Mouse (Mus musculus): ENCODE measurements at regions not wholly inside any gene's neighbourhood (a gene's known extent, or its start where the extent isn't known, plus 50 kb on each side); places are given as distances from the start of the nearest gene placed in this dataset.
"Not testable (repeated sequence)": the region's sequence is repeated elsewhere in the genome, so short reads cannot be mapped to it uniquely, and the experiment has no call there.

GRCm38 (mm10) chr3:17452984-17453383 lies 495.2 kb upstream of the Cypt12 start:
- DNase-seq (ENCODE audit: low spot score): no peak

DNA sequence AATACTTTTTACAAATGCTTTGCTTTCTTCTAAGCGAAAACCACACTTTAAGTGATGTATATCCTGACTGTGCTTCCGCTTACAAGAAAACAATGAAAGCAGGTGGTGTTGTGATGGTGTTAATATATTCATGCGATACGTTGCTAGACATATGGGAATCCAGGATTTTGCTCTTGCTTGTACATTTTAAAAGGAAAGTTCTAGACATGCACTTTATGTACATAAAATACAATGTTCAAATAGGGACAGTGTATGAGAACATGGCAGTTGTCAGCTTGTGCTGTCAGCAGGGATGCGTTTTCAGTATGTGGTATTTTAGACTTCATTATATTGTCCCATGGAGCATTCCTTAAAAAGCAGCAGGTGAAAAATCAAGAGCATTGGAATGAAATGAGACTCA lies 487.7 kb upstream of the Cypt12 start:
- no peak for DNase-seq (ENCODE audit: low spot score)

GRCm38 (mm10) chr3:17461365-17461764 lies 486.8 kb upstream of the Cypt12 start:
- no peak for DNase-seq (ENCODE audit: low spot score)

- DNase-seq (ENCODE audit: low spot score): no peak
Observed at GRCm38 (mm10) chr3:17473812-17474211, 474.4 kb upstream of the Cypt12 start.

DNA sequence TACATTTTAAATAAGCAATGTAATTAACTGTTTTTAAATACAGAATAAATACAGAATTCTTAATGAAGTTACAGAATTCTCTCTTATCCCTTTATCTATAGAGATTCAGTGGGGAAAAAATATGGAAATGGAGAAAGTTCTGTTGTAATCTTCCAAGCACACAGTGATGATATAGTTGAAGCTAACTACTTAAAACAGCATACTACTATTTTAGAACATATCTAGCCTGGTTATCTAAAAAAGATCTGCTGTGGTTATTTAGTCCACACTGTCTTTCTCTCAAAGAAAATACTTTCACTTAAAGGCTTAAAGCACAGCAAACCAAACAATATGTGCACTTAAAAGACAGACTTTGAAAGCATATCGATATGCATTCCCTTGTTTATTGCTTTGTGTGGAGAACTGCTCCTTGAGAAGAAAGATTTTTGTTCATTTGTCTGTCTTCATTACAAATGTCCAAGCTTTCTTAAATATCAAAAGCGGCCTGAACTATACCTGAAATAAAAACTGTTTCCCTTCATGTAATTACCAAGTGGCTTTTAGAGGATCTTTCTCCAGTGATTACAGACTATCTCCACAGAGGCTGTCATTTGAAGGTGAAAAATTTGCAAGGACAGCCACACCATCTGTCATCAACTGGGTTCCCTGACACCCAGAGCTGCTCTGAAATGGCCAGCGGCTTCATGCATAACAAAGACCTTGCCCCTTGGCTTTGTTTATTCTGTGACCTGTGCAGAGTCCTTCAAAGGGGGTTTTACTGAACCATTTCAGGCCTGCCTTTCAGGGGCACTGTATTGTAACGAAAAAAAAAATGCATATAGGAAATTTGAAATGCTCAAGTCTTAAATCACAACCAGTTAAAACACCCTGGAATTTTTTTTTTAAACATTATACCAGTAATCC lies 458.7 kb upstream of the Cypt12 start:
- DNase-seq (ENCODE audit: low spot score): no peak

- DNase-seq (ENCODE audit: low spot score): no peak
Observed at GRCm38 (mm10) chr3:17490632-17491031, 457.6 kb upstream of the Cypt12 start.

DNA sequence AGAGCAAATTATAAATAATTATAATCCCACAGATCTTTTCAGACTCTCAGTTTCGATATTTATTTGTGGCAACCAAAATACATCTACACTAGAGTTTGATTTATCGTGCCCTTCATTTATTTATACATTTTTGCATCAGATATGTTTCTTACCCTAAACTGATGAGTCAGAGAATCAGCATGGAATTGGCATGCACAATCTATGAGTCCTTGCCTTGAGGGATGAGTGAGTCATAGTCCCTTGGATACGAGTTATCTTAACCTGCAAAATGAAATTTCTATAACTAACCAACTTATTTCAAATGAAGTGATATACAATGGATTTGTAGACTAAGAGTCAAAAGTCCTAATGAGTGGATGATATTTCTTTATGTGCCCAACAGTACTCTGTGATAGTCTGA lies 449.9 kb upstream of the Cypt12 start:
- no peak for DNase-seq (ENCODE audit: low spot score)

DNA sequence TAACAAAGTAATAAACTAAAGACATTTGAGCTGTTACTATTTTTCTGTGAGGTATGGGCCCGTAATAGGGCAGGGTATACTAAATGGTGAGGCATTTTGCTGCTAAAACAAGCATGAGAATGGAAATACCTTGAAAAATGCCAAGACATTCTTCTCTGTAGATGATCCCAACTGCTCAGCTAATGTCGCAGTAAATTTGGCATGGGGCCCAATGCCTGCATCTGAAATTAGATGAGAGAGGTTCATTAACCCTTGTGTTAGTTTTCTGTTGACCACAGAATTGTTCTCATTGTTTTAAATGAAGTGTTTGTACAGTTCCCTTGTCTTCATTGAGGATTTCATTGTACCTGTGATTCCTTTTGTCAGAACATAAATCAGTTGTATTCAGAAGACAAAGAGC lies 446.7 kb upstream of the Cypt12 start:
- DNase-seq (ENCODE audit: low spot score): no peak

DNA sequence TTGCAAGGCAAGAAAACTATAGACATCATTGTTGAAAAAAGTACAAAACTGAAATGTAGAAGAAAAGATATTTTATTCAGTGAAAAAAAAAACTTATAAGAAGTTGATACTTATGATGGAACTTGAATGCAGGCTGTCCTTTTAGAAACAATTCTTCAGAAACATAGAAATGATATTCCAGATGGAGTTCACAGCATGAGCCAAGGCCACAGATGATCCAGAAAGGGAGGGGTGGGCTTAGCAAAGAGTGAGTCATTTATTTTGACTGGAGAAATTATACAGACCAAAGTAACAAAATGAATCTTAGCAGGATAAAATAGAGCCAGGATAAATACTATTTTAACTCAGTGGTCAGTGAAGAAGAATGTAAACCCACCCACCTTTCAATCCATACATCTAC lies 406.9 kb upstream of the Cypt12 start:
- DNase-seq (ENCODE audit: low spot score): no peak

DNA sequence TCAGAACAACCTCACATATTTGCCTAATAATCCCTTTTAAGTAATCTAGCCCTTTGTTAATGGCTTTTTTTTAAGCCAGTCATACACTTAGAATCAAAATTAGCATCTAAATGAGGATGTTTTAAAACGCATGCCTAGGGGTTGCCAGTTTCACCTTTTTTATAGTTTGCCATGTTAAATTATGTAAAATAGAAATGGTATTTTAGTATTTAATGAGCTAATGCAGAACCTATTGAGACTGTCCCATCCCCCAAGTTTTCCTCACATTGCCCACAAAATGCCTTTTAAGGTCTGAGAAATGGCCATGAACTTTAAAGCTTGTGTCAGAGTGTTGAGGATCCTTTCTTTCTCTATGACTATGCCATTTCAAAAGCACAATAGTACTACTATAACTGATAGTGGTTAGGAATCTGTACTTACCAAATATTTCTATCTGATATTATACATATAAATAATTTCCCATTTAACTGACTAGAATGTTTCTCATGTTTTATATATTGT lies 400.6 kb upstream of the Cypt12 start:
- DNase-seq (ENCODE audit: low spot score): no peak

DNA sequence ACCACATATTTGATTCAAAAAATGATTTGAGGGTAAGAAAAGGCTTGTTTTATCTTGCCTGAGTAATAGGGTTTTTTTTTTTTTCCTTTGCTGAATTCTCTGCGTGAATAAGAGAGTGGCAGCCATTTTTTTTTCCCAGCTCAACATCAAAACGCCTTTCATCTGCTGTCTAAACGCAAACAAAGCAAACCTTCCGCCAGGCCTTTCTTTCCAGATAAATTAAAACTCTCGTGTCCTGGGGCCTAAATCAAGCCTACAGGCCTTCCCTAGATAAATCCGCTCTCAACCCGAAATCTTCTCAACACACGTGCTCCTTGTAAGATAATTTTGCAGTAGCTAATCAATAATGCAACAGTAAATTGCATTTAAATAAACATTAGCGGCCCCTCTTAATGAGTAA lies 365.7 kb upstream of the Cypt12 start:
- no peak for DNase-seq (ENCODE audit: low spot score)

GRCm38 (mm10) chr3:17589956-17590546 lies 358.2 kb upstream of the Cypt12 start:
- no peak for DNase-seq (ENCODE audit: low spot score)

DNA sequence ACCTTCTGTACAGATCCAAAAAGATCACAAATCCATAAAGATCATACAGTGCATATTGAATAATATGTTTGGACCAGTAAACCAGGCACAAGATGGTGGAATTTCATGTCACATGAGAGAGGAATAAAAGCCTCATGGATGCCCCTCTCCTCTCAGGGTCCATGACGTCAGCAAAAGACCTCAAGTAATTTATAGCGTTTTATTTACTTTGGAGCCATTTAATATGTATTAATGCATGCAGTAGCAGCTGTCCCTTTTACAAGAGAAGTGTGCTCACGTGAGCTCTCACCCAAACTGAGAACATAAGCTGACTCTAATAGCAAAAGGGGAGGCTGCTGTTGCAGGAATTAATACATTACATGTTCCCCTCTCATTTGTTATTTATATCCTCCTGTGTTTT lies 355.7 kb upstream of the Cypt12 start:
- DNase-seq (ENCODE audit: low spot score): no peak

DNA sequence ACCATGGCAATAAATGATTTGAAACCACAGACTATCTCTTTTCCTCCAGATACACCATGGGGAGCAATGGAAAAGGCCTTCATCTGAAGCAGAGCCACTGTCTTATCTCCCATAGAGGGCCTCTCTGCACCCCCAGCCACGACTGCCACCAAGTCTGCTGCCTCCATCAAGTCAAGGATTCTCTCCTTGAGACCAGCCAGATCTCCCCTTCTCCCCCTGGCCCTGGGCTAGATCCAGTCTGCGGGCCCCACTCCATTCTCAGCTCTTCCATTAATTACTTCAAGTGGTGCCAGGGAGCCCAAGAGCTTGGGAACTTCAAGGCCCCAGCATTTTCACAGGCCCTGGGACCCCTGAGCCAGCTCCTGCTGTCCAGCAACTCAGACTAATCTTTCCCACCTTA lies 351.8 kb upstream of the Cypt12 start:
- DNase-seq (ENCODE audit: low spot score): no peak

GRCm38 (mm10) chr3:17613486-17613885 lies 334.7 kb upstream of the Cypt12 start:
- DNase-seq (ENCODE audit: low spot score): no peak

DNA sequence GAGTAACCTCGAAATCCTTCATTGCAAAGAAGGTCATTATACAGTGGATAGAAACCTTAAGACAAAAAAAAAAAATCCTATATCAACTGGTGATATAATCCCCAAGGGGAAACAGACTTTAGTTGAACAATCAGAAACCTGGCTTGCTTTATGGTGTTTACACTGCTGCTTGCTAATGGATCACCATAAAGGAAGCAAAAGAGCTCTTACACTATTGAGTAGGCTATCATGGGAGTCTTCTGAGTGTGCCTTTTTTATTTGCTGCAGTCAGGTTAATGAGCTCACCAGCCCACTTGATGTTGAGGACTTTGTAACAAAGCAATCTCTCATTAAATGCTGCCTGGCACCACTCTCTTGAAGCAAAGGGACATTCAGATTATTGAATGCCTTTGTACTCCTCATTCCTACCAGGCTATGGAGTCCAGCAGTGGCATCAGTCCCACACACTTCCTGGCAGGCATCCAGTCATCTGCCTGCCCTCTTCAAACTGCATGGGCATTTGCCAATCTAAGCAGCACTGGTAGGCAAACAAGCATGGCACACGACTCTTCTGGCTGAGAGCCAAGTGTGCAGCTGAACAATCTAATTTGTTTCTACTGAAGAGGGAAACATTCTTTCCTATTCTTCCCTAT lies 331.7 kb upstream of the Cypt12 start:
- peak; percentile 3 for DNase-seq (ENCODE audit: low spot score)

GRCm38 (mm10) chr3:17619489-17619888 lies 328.7 kb upstream of the Cypt12 start:
- DNase-seq (ENCODE audit: low spot score): no peak

DNA sequence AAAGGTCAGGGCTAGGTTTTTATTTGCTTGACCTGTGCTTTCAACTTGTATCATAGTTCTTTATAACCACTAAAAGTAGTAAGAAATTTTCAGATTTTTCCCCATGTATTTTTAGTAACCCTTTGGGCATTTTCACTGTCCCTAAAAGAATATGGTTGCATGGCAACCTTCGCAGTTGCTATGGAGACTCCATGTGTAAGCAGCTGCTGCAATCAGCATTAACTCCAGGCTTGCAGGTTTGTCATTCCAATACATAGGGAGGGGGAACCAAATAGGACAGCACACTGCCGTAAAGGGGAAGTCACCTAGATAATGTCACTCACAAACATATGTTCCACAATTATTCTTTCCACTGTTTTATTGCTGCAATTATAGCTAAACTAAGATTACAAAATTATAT lies 328.3 kb upstream of the Cypt12 start:
- DNase-seq (ENCODE audit: low spot score): no peak

DNA sequence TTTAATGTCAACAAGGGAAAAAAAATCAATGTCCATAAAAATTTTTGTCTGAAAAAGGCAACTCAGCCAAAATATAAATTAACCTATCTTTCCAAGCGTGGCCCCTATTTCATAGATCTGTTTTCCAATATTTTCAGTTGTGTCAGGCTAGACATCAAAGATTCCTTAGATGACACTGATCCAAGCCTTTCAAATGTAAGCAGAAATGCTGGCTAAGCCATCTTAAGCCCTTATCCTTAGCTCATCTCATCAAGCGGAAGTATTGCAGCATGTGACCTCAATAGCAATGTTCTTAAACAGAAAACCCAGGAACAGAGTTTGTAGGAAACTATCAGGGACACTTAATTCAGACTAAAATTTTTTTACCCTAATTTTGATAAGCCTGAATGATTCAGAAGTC lies 327.8 kb upstream of the Cypt12 start:
- DNase-seq (ENCODE audit: low spot score): no peak

GRCm38 (mm10) chr3:17632484-17632883 lies 315.7 kb upstream of the Cypt12 start:
- DNase-seq (ENCODE audit: low spot score): no peak

- DNase-seq (ENCODE audit: low spot score): no peak
Observed at GRCm38 (mm10) chr3:17636276-17636675, 311.9 kb upstream of the Cypt12 start.

GRCm38 (mm10) chr3:17659988-17660387 lies 288.2 kb upstream of the Cypt12 start:
- not testable (repeated sequence) for DNase-seq (ENCODE audit: low spot score)

GRCm38 (mm10) chr3:17661987-17662386 lies 286.2 kb upstream of the Cypt12 start:
- DNase-seq (ENCODE audit: low spot score): no peak
